Mouse (Mus musculus) kidney, embryonic 16.5 days (tissue): ENCODE results near the gene Pten. TPM values are rescaled to one million over a fixed set of nuclear protein-coding genes. Genes with fewer than 3 reads are reported as not detected.
A peak's percentile ranks its signal among the peaks of the same experiment; 100 is the strongest.

Source experiments
- ATAC-seq: fragments of 200-750 bp; cut with Nextera tagmentation; 2 replicates; pipeline ENCODE4 v1.8.0; 2017; ENCODE audit warnings: moderate TSS enrichment; ENCODE audit not compliant: low FRiP score, low TSS enrichment
- H3K27ac ChIP-seq: fragments of 300-500 bp; sonication (generic); 2 replicates; pipeline ENCODE4 v1.5.1; 2014; ENCODE audit warnings: low read length
- H3K27me3 ChIP-seq: fragments of 300-500 bp; sonication (generic); 2 replicates; pipeline ENCODE4 v1.6.1; 2014; ENCODE audit warnings: low read length, control low read depth, mixed read lengths; ENCODE audit not compliant: insufficient read depth
- H3K36me3 ChIP-seq: fragments of 300-500 bp; sonication (generic); 2 replicates; pipeline ENCODE4 v1.6.1; 2014; ENCODE audit warnings: low read length, control low read depth, mixed read lengths; ENCODE audit not compliant: insufficient read depth
- H3K4me1 ChIP-seq: fragments of 300-500 bp; sonication (generic); 2 replicates; pipeline ENCODE4 v1.6.1; 2014; ENCODE audit warnings: low read length, control low read depth, mixed read lengths; ENCODE audit not compliant: insufficient read depth
- H3K4me2 ChIP-seq: fragments of 300-500 bp; sonication (generic); replicated peaks from 2 replicates; pipeline ENCODE4 v1.6.1; 2014; ENCODE audit warnings: low read depth, low read length
- H3K4me3 ChIP-seq: fragments of 300-500 bp; sonication (generic); 2 replicates; pipeline ENCODE4 v1.5.1; 2014; ENCODE audit warnings: mild to moderate bottlenecking, low read length
- H3K9ac ChIP-seq: fragments of 300-500 bp; sonication (generic); replicated peaks from 2 replicates; pipeline ENCODE4 v1.6.1; 2014; ENCODE audit warnings: low read length
- H3K9me3 ChIP-seq: fragments of 300-500 bp; sonication (generic); 2 replicates; pipeline ENCODE4 v1.6.1; 2016; ENCODE audit warnings: low read length, control low read depth
- WGBS: fragments of 180-500 bp; shearing (Covaris S2); extraction: QIAGEN DNeasy Blood & Tissue Kit; methylation state at CpG from one replicate; pipeline ENCODE4 v1.1.7; 2014; 5-methylcytosine and 5-hydroxymethylcytosine counted together
- polyA plus RNA-seq: library from polyadenylated mRNA; unstranded; fragments of >200 nt; fragmentation: Nextera tagmentation; extraction: Ambion mirVana; gene quantifications from 2 replicates; pipeline ENCODE4 v1.2.1, GENCODE M21; 2015

Pten gene
- polyA plus RNA-seq, 1 experiment from 2014 or later = 6.5 TPM

- Histone ChIP-seq H3K36me3 (no peaks in the 10 kb centered on the region), H3K9me3 (no peaks in the 10 kb centered on the region), H3K4me1 (peaks cover 12% of the 10 kb centered on the region), H3K9ac (no peak overlapping the region), H3K4me2 (no peak overlapping the region), H3K4me3 (no peak overlapping the region), H3K27me3 (no peaks in the 10 kb centered on the region), H3K27ac (no peak overlapping the region)
- 94% methylated on average over 6 of the region's 6 CpGs for WGBS
- no peak for ATAC-seq
These were observed 4.9 kb upstream of the Pten start for GRCm38 (mm10) chr19:32752357-32752756.

GRCm38 (mm10) chr19:32753386-32753785 lies 3.9 kb upstream of the Pten start:
- 82% methylated on average over 3 of the region's 3 CpGs for WGBS
- H3K27ac ChIP-seq = no peak overlapping the region

GRCm38 (mm10) chr19:32754188-32755000 lies 2.9 kb upstream of the Pten start:
- no peak overlapping the region for H3K4me3 ChIP-seq
- H3K27ac ChIP-seq = no peak overlapping the region
- H3K4me1 ChIP-seq = peaks cover 14% of the 10 kb centered on the region
- no peaks in the 10 kb centered on the region for H3K36me3 ChIP-seq
- ATAC-seq = no peak
- peak overlapping the region; percentile 85; the same call in 1 of the 2 replicates for H3K4me2 ChIP-seq
- no peaks in the 10 kb centered on the region for H3K27me3 ChIP-seq
- H3K9me3 ChIP-seq = no peaks in the 10 kb centered on the region
- H3K9ac ChIP-seq = no peak overlapping the region
- WGBS = 21% methylated on average over 15 of the region's 15 CpGs

More at GRCm38 (mm10) chr19:32753386-32753785, 3.9 kb upstream of the Pten start:
- Histone ChIP-seq H3K27me3 (no peaks in the 10 kb centered on the region), H3K4me3 (no peak overlapping the region), H3K9me3 (no peaks in the 10 kb centered on the region), H3K4me2 (no peak overlapping the region), H3K36me3 (no peaks in the 10 kb centered on the region), H3K9ac (no peak overlapping the region), H3K4me1 (peaks cover 12% of the 10 kb centered on the region)
- no peak for ATAC-seq

GRCm38 (mm10) chr19:32755104-32755791 lies 2.0 kb upstream of the Pten start:
- H3K4me2 ChIP-seq = peak overlapping the region; percentile 85
- 4% methylated on average over 12 of the region's 12 CpGs for WGBS
- ATAC-seq = no peak

GRCm38 (mm10) chr19:32755792-32756635 lies 1.3 kb upstream of the Pten start:
- no peaks in the 10 kb centered on the region for H3K36me3 ChIP-seq
- H3K4me2 ChIP-seq = peak overlapping the region; percentile 85
- peak overlapping the region; percentile 99 for H3K4me3 ChIP-seq
- H3K4me1 ChIP-seq = peaks cover 25% of the 10 kb centered on the region
- no peaks in the 10 kb centered on the region for H3K9me3 ChIP-seq
- peak overlapping the region; percentile 99 for H3K27ac ChIP-seq
- peak; percentile 78 for ATAC-seq
- peak overlapping the region; percentile 89 for H3K9ac ChIP-seq
- no peaks in the 10 kb centered on the region for H3K27me3 ChIP-seq
- under 1% methylated on average over 53 of the region's 53 CpGs for WGBS

More at GRCm38 (mm10) chr19:32755104-32755791, 2.0 kb upstream of the Pten start:
- H3K27ac ChIP-seq = peak overlapping the region; percentile 99
- no peaks in the 10 kb centered on the region for H3K36me3 ChIP-seq
- no peaks in the 10 kb centered on the region for H3K9me3 ChIP-seq
- H3K9ac ChIP-seq = peak overlapping the region; percentile 89
- peaks cover 19% of the 10 kb centered on the region for H3K4me1 ChIP-seq
- H3K27me3 ChIP-seq = no peaks in the 10 kb centered on the region
- peak overlapping the region; percentile 99 for H3K4me3 ChIP-seq

- peak overlapping the region; percentile 85 for H3K4me2 ChIP-seq
These were observed 729 bp upstream of the Pten start for GRCm38 (mm10) chr19:32756636-32756899.

GRCm38 (mm10) chr19:32757831-32758792 lies 815 bp downstream of the Pten start:
- H3K4me1 ChIP-seq = peaks cover 28% of the 10 kb centered on the region
- peak overlapping the region; percentile 99 for H3K4me3 ChIP-seq
- peak overlapping the region; percentile 85 for H3K4me2 ChIP-seq
- H3K36me3 ChIP-seq = no peaks in the 10 kb centered on the region
- H3K27me3 ChIP-seq = no peaks in the 10 kb centered on the region
- peak overlapping the region; percentile 100 for H3K27ac ChIP-seq
- no peaks in the 10 kb centered on the region for H3K9me3 ChIP-seq
- under 1% methylated on average over 50 of the region's 69 CpGs for WGBS
- peak overlapping the region; percentile 99 for H3K9ac ChIP-seq
- ATAC-seq = peak; percentile 3; the same call in 1 of the 2 replicates

More at GRCm38 (mm10) chr19:32756636-32756899, 729 bp upstream of the Pten start:
- peak overlapping the region; percentile 89 for H3K9ac ChIP-seq
- 1% methylated on average over 14 of the region's 14 CpGs for WGBS
- peak overlapping the region; percentile 99 for H3K27ac ChIP-seq
- no peaks in the 10 kb centered on the region for H3K36me3 ChIP-seq
- H3K27me3 ChIP-seq = no peaks in the 10 kb centered on the region
- H3K4me1 ChIP-seq = peaks cover 28% of the 10 kb centered on the region
- peak; percentile 55 for ATAC-seq
- H3K9me3 ChIP-seq = no peaks in the 10 kb centered on the region
- peak overlapping the region; percentile 99 for H3K4me3 ChIP-seq

- H3K27ac ChIP-seq = peak overlapping the region; percentile 100; the same call in 1 of the 2 replicates
- no peaks in the 10 kb centered on the region for H3K27me3 ChIP-seq
- no peaks in the 10 kb centered on the region for H3K36me3 ChIP-seq
- WGBS = under 1% methylated on average over 11 of the region's 11 CpGs
- H3K4me3 ChIP-seq = peak overlapping the region; percentile 99
- peak overlapping the region; percentile 99 for H3K9ac ChIP-seq
- ATAC-seq = no peak
- peaks cover 28% of the 10 kb centered on the region for H3K4me1 ChIP-seq
- H3K9me3 ChIP-seq = no peaks in the 10 kb centered on the region
- H3K4me2 ChIP-seq = peak overlapping the region; percentile 85
These were observed 1.5 kb downstream of the Pten start for GRCm38 (mm10) chr19:32758793-32759161.
